Mouse (Mus musculus) retina, embryonic 14.5 days (tissue): ENCODE data around the gene Prdx5.
"Not testable (repeated sequence)": the region's sequence is repeated elsewhere in the genome, so short reads cannot be mapped to it uniquely, and the experiment has no call there.

ENCODE experiments used
- DNase-seq: peaks from one replicate; pipeline ENCODE4 v3.0.0-alpha.2; 2015; ENCODE audit warnings: low spot score

Prdx5 gene

GRCm38 (mm10) chr19:6919431-6919830 lies 9.5 kb upstream of the Prdx5 start:
- no peak for DNase-seq

- no peak for DNase-seq
Measured at GRCm38 (mm10) chr19:6918321-6918720, 8.4 kb upstream of the Prdx5 start.

GRCm38 (mm10) chr19:6916496-6916895 lies 6.6 kb upstream of the Prdx5 start:
- DNase-seq = no peak

GRCm38 (mm10) chr19:6915276-6915675 lies 5.4 kb upstream of the Prdx5 start:
- DNase-seq = no peak

- no peak for DNase-seq
Measured at GRCm38 (mm10) chr19:6914540-6914939, 4.6 kb upstream of the Prdx5 start.

DNA sequence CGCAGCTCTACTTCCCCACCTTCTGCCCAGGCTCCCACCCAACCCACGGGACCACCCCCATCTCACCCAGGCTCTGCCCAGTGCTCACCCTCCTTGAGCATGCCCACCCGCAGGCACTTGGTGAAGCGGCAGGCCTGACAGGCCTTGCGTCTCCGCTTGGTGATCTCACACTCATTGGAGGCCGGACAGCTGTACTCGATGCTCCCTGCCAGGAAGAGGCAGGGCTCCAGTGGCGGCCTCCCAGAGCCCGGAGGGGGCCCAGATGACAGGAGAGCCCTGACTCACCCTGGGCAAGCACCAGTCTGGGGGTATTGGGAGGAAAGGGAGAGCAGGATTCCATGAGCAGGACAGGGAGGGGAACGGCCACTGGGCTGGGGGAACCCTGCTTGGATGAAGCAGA lies 4.1 kb upstream of the Prdx5 start:
- no peak for DNase-seq

- DNase-seq = no peak
Measured at GRCm38 (mm10) chr19:6913036-6913435, 3.1 kb upstream of the Prdx5 start.

DNA sequence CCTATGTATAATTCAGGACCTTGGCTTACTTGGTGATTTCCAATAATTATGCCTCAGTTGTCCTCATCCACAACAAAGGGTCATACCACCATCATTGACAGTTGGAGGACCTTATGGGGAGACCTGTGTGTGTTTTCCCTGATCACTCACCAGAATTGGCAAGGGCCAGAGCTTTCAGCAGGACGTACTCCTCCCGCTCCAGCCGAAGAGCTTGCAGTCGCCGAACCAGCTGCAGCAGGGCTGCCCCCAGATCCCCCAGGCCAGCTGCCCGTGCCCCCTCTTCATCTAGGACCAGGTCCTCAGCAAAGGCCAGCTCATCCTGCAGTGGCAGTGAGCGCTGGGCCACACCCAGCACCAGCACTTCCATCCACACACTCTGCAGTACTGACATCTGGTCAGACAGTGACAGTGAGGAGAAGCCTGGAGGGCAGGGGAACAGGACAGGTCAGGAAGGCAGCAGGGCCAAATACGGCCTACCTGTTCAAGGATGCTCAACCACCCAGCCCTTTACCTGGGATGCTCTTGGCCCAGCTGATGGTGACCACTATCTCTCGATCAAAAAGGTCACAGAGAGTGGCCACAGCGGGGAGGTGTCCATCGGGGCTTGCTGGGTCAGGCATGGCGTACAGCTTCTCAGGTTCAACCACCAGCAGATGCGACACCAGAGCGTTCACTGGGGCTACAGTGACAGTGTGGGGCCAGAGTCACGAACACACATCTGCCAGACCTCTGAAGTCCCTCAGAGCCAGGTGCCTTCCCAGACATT lies 2.5 kb upstream of the Prdx5 start:
- no peak for DNase-seq

DNA sequence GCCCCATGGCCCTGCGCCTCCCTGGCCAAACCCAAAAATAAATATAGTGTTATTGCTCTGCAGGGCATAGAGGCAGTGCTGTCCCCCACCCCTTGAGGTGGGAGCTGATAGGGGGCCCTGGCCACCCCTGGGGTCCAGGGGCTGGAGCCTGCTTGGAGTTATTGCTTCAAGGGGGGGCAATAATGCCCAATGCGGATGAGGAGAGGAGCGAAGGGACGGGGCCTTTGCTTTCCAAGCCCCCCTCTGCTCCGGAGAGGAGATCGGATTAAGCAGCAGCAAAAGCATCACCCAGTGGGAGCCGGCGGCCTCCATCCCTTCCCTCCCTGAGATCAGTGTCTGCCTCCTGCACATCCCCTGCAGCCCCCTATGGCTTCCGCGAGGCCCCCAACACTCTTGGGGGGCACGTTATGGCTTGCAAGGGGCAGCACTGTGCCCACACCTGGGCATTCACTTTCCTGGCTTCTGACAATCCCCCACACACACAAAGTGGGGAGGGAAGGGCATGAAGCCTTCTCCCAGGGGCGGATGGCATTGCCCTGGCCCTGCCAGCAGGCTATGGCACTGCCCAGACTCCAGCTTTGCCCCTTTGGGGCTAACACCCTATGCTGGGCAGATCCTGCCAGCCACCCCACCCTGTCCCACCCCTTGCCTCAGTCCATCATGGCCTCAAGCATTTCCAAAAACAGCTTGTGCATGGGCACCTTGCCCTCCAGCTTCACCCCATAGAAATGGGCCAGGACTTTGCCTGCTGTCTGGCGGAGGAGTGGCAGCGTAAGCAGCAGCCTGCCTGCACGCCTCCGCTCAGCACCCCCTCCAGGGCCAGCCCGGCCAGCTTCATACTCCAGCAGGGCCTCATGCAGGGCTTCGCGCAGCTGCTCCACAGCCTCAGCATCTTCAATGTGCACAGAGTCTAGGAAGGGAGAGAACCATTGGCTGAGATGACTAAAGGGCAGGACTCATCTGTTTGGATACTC lies 1.5 kb upstream of the Prdx5 start:
- DNase-seq = no peak

- DNase-seq = peak; percentile 63
Measured at GRCm38 (mm10) chr19:6910306-6910705, 400 bp upstream of the Prdx5 start.

DNA sequence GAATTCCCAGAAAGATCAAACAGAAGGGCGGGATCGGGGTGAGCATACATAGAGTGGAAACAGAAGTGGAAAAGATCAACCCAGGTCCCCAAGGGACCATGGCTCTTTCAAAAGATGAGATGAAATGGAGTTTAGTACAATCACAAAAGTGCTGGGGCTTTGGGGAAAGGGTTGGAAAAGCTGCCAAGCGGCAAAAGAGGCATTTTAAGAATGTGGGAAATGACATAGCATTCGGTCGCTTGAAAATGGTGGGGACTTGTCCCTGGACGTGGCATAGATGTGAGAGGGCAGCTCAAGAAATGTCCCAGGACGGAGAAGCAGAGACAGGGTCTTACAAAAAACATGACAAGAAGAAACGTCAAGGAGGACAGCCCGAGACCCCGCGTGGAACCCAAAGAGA lies 885 bp downstream of the Prdx5 start:
- DNase-seq = no peak

DNA sequence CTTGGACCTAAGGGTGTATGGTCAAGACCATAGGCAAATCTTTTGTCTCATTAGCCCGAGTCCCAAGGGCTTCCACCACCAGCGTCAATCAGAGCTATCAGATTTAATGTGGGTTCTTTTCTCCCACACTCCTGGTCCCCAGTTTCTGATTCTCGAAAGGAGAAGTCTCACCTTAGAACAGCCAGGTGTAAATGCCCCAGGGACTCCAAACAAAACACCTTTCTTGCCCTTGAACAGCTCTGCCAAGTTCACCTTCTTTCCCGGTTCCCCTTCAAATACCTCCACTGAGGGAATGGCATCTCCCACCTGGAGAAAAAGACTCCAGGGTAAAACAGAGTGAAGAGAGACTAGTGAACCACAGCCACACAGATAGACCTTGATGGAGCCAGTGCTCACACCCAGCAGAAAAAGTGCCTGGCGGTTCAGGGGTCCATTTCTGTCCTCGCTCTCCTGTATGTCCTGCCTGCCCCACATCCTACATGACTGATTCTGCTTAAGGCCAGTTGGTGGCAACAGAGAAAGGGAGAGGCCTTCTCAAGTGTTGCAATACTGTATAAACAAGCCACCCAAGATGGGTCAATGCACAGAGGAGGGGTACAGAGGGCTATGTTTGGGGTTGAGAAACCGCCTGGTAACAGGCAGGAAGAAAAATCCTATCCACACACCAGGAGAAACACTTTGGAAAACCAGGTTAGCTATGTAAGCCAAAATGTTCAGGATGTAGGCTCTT lies 1.9 kb downstream of the Prdx5 start:
- no peak for DNase-seq

GRCm38 (mm10) chr19:6907094-6907493 lies 2.8 kb downstream of the Prdx5 start:
- no peak for DNase-seq

GRCm38 (mm10) chr19:6906199-6906598 lies 3.7 kb downstream of the Prdx5 start:
- no peak for DNase-seq

GRCm38 (mm10) chr19:6905498-6906159 lies 4.3 kb downstream of the Prdx5 start:
- DNase-seq = no peak

DNA sequence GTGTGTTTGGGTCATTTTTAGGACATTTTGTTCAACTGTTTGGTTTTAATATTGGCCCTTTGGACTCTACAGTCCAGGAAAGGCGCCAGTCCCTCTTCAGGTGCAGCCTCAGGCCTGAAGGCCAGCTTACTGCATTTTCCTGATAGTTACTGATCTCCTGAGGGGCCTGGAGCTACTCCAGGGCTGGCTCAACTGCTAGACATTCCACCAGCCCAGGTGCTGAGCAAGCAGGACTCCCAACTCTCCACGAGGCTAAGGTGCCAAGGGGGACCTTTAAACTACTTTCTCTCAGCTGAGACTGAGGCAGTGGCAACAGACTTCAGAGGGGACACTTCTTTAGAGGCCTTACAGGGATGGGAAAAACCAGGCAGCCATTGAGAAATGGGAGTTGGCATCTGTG lies 5.1 kb downstream of the Prdx5 start:
- DNase-seq = no peak

GRCm38 (mm10) chr19:6903031-6903430 lies 6.9 kb downstream of the Prdx5 start:
- no peak for DNase-seq

DNA sequence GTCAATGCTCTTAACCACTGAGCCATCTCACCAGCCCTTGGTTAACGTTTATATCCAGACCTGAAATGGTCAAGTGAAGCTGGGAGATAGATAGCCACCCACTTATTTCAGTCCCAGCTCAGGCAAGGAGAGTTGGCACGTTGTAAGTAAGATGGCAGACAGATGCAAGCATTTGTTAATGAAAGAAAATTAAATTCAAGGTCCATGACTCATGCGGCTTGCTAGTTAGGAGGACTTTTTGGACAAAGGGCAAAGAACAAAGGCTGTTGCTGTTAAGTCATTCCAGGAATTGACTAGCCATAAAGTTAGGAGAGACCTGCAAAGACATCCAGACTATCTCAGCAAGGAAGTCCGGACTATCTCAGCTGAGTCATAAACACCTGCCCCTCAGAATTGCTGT lies 10.3 kb downstream of the Prdx5 start:
- no peak for DNase-seq

DNA sequence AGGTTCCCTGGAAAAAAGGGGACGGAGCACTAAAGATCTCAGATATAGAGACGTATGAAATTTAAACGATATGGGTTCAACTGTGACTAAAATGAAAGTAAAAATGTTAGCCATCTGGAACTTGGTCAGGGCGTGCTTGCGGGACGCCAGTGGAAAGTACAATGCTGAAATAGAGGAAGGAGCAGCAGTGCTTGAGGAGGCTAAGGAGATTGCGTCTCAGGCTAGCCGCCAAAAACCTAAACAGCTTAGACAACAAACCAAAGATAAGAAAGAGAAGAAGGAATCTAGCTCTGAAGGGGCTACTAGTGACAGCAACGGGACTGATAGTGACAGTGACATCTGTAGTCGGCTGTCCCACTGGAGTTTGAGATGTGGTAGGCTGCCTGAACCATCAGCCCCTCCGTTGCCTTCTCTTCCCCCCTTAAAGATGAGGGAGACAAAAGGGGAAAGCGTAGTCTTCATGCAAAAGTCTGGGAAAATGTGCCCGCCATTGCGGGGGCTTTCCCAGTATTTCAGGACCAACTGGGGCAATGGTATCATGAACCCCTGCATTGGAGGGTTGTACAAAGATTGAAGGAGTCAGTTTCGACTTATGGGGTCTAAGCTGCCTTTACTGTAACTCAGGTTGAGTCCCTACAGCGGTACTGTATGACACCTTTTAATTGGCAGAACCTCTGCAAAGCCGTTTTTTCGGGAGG lies 14.1 kb downstream of the Prdx5 start:
- not testable (repeated sequence) for DNase-seq

DNA sequence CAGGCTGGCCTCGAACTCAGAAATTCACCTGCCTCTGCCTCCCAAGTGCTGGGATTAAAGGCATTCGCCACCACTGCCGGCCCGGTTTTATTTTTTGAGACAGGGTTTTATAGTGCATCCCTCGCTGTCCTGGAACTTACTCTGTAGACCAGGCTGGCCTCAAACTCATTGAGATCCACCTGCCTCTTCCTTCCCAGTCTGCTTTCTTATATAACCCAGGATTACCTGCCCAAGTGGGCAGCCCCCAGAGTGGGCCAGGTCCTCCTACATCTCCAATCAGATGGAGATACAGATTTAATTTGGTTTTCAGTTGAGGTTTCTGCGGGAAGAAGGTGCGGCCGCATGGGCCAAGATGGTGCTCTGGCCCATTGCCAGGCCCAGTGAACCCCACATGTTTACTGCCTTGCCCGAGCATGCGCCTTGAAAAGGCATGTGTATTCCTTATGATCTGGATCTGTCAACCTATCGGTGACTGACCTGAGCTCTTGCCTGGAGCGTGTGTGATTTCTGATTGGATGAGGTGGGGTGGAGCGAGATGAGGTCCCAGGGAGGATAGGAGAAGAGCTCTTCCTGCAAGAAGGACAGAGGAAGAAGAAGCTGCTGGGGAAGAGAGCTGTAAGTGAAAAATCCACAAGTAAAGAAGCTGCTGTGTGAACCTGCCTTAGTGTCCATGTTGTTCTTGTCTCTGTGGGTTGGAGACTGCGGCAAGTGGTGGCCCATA lies 16.0 kb downstream of the Prdx5 start:
- DNase-seq = no peak

DNA sequence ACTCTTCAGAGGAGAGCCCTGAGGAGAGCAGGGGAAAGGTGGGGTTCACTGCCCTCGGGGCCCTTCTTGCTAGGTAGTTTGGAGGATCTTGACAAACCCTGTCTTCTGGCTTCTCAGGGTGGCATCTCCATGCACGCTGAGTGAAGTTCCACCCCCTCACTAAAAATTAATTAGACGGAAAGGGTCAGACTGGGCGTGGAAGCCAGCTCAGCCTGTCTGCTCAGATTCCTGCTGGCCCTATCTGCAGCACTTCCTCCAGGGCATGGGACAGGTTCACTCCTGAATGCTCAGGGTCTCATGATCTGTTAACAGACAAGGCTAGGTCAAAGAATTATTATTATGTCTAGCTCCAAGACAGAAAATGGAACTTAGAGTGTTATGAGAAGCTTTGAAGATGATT lies 17.4 kb downstream of the Prdx5 start:
- DNase-seq = no peak
